Mouse (Mus musculus): Measurements from ENCODE around the gene Papss2.

The Papss2 gene

GRCm38 (mm10) chr19:32599006-32599405 is 3.4 kb downstream of the Papss2 start:
- DNase-seq (ENCODE audit: extremely low spot score, low spot score) = no peak

- DNase-seq (ENCODE audit: extremely low spot score, low spot score) = no peak
These were observed 3.8 kb downstream of the Papss2 start for GRCm38 (mm10) chr19:32599436-32599835.

- DNase-seq (ENCODE audit: extremely low spot score, low spot score) = no peak
These were observed 5.6 kb downstream of the Papss2 start for GRCm38 (mm10) chr19:32601033-32601770.

- DNase-seq (ENCODE audit: extremely low spot score, low spot score) = no peak
These were observed 7.9 kb downstream of the Papss2 start for GRCm38 (mm10) chr19:32603466-32603865.

DNA sequence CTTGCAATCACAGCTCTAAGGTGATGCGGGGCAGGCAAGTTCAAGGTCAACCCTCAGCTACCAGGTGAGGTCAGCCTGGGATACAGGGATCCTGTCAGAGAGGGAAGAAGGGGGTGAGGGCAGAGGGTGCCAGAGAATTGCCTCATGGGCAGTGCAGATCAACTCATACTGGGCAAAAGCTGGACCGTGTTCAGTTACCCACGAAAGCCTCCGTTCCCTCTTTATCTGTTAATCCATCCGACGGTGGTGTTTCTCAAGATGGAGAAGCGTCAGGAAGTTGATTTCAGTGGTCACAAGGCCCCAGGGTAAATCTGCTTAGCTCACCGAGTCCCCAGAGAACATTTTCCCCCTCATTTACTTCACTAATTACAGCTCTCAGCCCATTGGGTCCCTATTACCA is 8.5 kb downstream of the Papss2 start:
- DNase-seq (ENCODE audit: extremely low spot score, low spot score) = no peak

GRCm38 (mm10) chr19:32604563-32605252 is 9.1 kb downstream of the Papss2 start:
- no peak for DNase-seq (ENCODE audit: extremely low spot score, low spot score)

- DNase-seq (ENCODE audit: extremely low spot score, low spot score) = no peak
These were observed 10.7 kb downstream of the Papss2 start for GRCm38 (mm10) chr19:32606227-32606827.

DNA sequence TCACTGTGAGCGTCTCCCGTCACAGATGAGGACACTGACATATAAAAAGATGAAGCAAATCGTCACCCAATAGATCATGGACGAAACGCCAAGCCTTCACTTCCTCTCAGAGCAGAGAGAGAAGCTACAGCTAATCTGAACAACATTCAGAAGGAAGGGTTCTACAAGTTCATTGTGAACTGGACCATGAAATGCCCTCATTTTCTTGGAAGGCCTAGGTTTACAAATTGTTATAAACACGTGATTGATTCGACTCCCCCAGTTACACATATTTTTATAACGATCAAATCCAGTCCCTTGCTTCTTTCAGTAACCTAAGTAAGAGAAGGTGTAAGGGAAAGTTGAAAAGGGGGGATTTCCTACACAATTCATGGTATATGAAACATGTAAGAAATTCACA is 11.4 kb downstream of the Papss2 start:
- DNase-seq (ENCODE audit: extremely low spot score, low spot score) = no peak

GRCm38 (mm10) chr19:32611386-32612092 is 15.9 kb downstream of the Papss2 start:
- no peak for DNase-seq (ENCODE audit: extremely low spot score, low spot score)

GRCm38 (mm10) chr19:32614046-32614771 is 18.6 kb downstream of the Papss2 start:
- no peak for DNase-seq (ENCODE audit: extremely low spot score, low spot score)

- DNase-seq (ENCODE audit: extremely low spot score, low spot score) = no peak
These were observed 19.1 kb downstream of the Papss2 start for GRCm38 (mm10) chr19:32614772-32615099.

GRCm38 (mm10) chr19:32616646-32617045 is 21.1 kb downstream of the Papss2 start:
- DNase-seq (ENCODE audit: extremely low spot score, low spot score) = no peak

DNA sequence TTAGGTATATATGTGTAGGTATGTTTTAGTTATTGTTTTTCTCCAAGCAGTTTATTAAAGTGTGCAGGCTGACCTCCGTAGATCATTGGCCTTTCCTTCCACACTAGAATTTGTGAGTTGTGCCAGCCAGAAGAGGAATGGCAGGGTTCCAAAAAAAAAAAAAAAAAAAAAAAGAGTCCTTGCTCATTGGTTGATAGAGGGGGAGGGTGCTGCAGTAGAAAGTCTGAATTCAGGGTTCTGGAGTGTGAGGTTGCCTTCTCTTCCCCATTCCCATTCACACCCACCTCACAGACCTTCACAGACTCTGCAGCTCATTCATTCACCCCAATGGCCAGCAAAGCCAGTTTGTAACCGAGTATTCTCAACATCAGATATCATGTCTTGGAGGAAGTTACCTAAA is 24.1 kb downstream of the Papss2 start:
- no peak for DNase-seq (ENCODE audit: extremely low spot score, low spot score)

GRCm38 (mm10) chr19:32620859-32621445 is 25.4 kb downstream of the Papss2 start:
- no peak for DNase-seq (ENCODE audit: extremely low spot score, low spot score)

DNA sequence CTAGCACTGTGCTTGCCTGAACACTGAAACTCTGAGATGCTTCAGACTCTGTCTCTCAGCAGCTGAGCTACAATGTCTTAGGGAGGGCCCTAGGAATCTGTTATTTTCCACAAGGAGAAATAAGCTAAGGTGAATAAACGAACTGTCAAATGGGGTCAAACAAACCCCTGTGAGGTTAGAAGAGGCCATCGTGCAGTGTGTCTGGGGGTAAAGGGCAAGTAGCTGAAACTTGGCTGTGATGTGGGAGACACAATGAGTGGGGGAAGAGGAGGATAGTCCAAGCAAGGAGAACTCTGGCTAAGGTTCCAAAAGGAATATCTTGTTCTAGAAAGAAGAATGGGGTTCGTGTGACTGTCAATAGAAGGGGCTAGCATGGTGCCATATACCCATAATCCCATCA is 26.6 kb downstream of the Papss2 start:
- DNase-seq (ENCODE audit: extremely low spot score, low spot score) = no peak

DNA sequence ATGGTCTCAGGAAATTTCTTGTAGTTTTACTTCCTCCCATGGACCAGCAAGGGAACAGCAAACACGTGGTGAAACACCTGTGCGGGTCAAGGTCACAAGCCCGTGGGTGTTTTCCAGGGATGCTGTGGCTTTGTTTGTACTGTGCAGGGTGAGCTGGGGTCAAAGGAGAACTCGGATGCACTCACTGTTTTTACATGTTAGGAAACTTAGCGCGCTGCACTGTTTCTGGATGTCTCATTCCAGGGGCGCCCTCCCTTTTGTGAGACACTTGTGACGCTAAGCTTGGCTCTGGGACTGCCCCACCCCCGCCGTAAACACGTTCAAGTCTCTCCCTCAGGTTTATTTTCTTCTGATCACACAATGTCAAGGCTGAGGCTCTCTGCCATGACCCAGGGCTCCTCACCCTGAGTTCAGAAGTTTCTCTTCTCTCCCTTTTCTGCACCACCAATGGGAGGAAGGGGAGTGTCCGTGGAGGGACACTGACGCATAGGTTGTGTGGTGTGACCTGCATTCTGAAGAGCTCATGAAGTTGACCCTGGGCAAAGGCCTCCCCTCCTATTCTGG is 31.3 kb downstream of the Papss2 start:
- DNase-seq (ENCODE audit: extremely low spot score, low spot score) = no peak

GRCm38 (mm10) chr19:32627631-32628030 is 32.0 kb downstream of the Papss2 start:
- DNase-seq (ENCODE audit: extremely low spot score, low spot score) = no peak

DNA sequence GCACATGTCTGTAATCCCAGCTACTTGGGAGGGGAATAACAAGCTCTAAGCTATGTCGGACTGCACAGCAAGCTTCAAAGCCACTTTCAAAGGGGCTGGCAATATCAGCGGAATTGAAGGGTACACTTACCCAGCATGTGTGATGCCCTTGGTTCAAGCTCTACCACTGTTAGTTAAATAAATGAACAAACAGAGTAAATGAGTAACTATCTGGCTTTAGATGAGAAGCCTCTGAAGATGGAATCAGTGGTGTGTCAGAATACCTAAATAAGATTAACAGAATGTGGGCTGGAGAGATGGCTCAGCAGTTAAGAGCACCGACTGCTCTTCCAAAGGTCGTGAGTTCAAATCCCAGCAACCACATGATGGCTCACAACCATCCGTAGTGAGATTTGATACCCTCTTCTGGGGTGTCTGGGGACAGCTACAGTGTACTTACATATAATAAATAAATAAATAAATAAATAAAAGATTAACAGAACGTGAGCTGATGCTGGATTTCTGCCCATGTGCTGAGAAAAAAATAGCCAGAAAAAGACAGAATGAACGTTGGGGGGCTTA is 33.1 kb downstream of the Papss2 start:
- DNase-seq (ENCODE audit: extremely low spot score, low spot score) = no peak

DNA sequence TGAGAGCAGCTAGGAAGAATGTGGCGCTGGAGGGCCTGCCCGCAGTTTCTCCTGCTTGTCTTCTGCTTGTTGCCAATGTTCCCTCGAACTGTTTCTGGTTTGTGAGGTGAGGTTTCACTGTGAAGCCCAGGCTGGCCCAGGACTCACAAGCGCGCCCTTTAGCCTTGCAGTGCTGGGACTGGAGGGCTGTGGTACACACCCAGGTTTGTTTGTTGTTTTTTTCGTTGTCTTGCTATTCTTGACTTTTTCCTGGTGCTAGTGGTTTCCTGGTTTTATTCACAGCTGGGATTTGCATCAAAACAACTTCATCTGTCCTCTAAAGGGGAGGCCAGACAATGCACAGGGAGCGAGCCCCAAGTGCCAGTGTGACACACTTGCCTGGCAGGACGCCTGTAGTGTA is 39.3 kb downstream of the Papss2 start:
- no peak for DNase-seq (ENCODE audit: extremely low spot score, low spot score)
